Mouse (Mus musculus) adrenal gland (tissue): Measurements from ENCODE around the gene Basp1.
"Not testable (repeated sequence)": the region's sequence is repeated elsewhere in the genome, so short reads cannot be mapped to it uniquely, and the experiment has no call there.

ENCODE experiments used
- intact Hi-C: fragments of 180-260 bp; cut with DNase I; formaldehyde crosslinking; loops from one replicate; pipeline ENCODE4 v1.15.1; 2025
- long read RNA-seq, 2 experiments: library from polyadenylated mRNA; unstranded; transcript quantifications; one replicate each; pipeline ENCODE4 v2.0.0; 2020; ENCODE audit warnings: borderline replicate concordance in 1 of 2; ENCODE audit not compliant: insufficient replicate concordance in 1 of 2

The Basp1 gene
- long read RNA-seq, experiment 1, partial matches to known transcripts: 0 of 1 reads
- long read RNA-seq, experiment 1, other reads (novel, unspliced or antisense): 1 of 1 reads
- long read RNA-seq, experiment 2: 0 reads

DNA sequence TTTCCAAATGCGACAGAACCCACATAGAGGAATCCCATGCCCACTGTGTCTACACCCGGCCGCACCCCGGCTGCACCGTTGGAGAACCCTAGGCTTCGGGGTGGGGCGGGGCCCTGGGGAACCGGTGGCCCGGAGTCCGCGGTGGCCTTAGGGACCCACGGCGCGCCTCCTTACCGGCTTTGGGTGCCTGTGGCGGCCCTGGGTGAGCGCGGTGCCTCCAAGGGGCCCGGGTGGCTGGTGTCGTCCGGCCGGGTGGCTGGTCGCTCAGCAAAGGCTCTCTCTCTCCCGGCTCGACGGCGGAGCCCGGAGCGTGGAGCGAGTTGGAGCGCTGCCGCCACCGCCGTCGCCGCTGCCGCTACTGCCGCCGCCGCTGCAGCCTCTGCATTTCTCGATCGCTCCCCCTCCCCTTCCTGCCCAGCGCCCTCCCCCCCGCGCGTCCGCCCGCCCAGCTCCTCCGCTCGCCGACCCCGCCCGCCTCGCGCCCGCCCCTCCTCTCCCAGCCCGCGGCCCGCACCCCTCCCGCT is at the start of gene Basp1:
TSS of gene Basp1 (minus strand) at position 387 of the 524 bp plus-strand sequence.
- intact Hi-C loops: no loop called here

DNA sequence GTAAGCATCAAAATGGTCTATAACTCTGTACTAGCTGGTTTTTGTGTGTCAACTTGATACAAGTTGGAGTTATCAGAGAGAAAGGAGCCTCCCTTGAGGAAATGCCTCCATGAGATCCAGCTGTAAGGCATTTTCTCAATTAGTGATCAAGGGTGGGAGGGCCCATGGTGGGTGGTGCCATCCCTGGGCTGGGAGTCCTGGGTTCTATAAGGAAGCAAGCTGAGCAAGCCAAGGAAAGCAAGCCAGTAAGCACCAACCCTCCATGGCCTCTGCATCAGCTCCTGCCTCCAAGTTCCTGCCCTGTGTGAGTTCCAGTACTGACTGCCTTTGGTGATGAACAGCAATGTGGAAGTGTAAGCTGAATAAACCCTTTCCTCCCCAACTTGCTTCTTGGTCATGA is 49.5 kb upstream of the Basp1 start:
- intact Hi-C loops: not testable (repeated sequence)

- intact Hi-C loops: no loop called here
Measured at GRCm38 (mm10) chr15:25462056-25462762, 48.6 kb upstream of the Basp1 start.

- intact Hi-C loops: no loop called here
Measured at GRCm38 (mm10) chr15:25459901-25460300, 46.3 kb upstream of the Basp1 start.

GRCm38 (mm10) chr15:25457421-25457820 is 43.9 kb upstream of the Basp1 start:
- intact Hi-C loops: no loop called here

DNA sequence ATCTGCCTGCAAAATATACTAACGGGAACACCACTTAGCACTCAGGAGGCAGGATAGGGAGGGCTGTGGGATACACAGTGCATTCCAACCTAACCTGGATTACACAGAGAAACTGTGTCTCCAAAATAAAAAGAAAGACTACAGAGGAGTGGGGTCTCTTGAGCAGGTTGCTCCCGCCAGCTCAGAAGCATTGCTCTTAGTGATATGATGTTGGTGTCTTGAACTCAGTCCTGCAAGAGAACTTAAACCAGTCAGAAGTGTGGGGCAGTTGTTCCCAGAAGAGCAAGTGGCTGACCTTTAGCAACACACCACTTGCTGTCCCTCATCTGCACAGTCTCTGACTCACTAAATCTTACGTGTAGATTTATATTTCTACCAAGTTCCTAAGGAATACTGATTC is 40.0 kb upstream of the Basp1 start:
- intact Hi-C loops: no loop called here

DNA sequence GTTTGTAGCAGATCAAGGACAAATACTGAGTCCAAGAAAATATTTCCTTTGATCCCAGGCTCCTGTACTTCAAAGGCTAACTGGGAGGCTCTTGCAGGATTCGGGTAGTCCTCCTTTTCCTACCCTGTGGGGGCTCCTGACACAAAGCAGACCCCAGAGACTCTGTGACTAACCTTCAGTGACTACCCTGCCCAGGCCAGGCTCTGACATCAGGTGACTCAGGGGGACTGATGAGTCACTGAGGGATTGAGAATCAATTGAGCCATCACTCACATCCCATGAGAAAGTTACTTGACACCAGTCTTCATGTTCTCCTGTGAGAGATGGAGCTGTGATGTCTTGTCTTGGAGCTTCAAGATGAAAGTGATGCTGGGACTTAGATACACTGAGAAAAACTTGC is 35.8 kb upstream of the Basp1 start:
- intact Hi-C loops: no loop called here

- intact Hi-C loops: no loop called here
Measured at GRCm38 (mm10) chr15:25448703-25449340, 35.3 kb upstream of the Basp1 start.

DNA sequence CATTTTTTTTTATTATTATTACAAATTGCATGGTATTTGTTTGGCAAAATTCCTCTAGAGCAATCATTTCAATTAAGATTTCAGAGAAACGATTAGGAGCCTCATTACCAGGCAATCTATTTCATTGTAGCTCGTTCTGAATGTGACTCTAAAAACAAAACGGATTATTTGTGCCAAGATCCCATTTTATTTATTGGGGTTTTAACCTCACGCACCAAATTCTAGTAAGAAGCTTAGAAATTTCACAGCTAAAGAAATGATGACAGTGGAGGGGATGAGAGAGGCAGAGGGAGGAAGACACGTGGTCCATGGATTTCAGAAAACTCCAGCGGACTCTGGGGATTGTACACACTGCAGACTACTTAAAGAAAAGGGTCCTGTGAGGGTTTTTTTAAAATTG is 33.6 kb upstream of the Basp1 start:
- intact Hi-C loops: no loop called here

- intact Hi-C loops: no loop called here
Measured at GRCm38 (mm10) chr15:25446155-25446487, 32.6 kb upstream of the Basp1 start.

GRCm38 (mm10) chr15:25445361-25446154 is 32.0 kb upstream of the Basp1 start:
- intact Hi-C loops: no loop called here

GRCm38 (mm10) chr15:25444208-25444607 is 30.6 kb upstream of the Basp1 start:
- intact Hi-C loops: loop anchor here (5.0 kb wide), 1 partner anchor 133 kb away; no protein-coding TSS in a partner anchor

DNA sequence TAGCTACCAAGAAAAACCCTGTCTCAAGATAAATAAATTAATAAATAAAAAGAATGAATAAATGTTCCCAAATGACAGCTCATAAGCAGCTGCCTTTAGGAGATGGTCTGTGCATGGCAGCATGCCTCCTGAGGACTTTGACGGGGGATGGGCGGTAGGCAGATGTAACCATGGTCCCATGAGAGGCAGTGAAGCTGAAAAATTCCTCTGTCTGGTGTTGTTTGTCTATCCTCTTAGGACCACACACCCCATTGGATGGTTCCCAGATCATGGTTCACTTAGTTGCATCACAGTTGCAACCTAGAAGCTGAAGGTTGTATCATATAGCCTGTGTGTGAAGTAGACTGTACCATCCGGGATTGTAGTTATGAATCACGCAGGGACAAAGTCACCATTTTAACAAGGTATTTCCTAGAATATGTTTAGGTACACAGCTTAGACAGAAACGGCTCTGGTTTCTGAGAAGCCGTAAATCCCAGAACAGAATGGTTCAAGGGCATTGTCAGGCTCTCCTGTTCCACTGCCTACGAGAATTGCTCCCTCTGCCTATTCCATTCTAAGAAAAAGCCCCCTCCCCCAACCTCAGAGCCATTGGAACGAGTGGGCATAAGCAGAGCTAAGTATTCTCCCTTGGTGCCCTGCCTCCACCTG is 29.7 kb upstream of the Basp1 start:
- intact Hi-C loops: loop anchor here (5.0 kb wide), 1 partner anchor 134 kb away; no protein-coding TSS in a partner anchor

- intact Hi-C loops: loop anchor here (2.0 to 5.0 kb wide), 3 partner anchors 135 to 275 kb away; no protein-coding TSS in a partner anchor
Measured at GRCm38 (mm10) chr15:25441868-25442185, 28.3 kb upstream of the Basp1 start.

- intact Hi-C loops: loop anchor here (2.0 to 5.0 kb wide), 3 partner anchors 136 to 276 kb away; no protein-coding TSS in a partner anchor
Measured at GRCm38 (mm10) chr15:25440991-25441867, 27.7 kb upstream of the Basp1 start.

- intact Hi-C loops: loop anchor here (2.0 to 5.0 kb wide), 3 partner anchors 137 to 276 kb away; no protein-coding TSS in a partner anchor
Measured at GRCm38 (mm10) chr15:25440317-25440716, 26.8 kb upstream of the Basp1 start.

DNA sequence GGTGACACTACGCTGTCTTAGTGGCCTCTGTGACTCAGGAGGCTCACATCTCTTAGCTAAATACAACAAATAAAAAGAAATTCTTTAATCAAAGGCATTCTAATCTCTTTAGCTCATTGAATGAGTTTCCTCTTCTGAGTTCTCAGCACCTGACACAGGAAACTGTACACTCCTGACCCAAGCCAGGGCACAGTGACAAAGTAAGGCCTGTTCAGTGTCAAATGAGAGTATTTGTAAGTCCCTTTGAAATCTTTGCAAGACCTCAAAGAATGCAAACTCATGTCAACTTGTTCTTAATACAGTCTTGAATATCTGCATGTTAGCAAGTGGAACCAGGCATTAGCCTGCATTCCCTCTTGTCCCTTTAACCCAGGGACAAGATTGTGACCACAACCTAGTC is 18.8 kb upstream of the Basp1 start:
- intact Hi-C loops: no loop called here

- intact Hi-C loops: no loop called here
Measured at GRCm38 (mm10) chr15:25430167-25430566, 16.6 kb upstream of the Basp1 start.

DNA sequence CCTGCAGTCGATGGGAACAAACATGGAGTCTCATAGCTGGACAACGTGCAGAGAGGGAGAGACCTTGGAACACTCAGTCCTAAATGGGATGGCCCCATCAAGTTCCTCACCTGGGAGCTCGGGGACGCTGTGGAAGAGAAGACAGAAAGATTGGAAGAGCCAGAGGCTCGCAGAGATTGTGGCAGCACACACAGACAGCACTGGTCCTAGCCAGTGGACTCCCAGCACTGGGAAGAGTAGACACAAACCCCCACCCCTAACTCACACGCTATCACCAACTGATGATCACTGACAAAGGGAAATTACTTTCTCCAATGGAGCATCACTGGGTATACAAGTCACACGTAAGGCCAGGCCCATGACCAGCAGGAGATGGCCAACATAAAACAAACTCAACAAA is 15.4 kb upstream of the Basp1 start:
- intact Hi-C loops: loop anchor here (5.0 kb wide), 1 partner anchor 368 kb away; no protein-coding TSS in a partner anchor

DNA sequence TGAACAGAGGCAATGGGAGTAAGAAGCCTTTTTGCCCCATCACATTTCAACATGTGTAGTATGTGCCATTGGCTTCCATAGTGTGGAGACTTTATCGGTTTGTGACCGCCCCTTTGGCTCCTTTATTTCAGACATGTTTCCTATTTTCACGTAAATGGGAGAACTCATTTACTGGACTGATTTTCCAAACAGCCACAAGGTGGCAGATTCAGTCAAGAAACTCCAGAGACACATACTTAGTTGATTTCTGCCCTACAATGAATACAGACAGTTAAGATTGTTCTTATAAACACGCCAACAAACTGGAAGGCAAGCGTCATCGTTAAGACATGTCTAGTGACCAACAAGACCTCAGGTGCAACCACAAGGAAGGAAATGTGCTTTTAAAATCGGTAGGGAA is 15.0 kb upstream of the Basp1 start:
- intact Hi-C loops: loop anchor here (5.0 kb wide), 1 partner anchor 369 kb away; no protein-coding TSS in a partner anchor
